Mouse (Mus musculus) c-Kit-positive CD71-positive TER-119-negative erythroid progenitor cells, embryonic 14.5 days (primary cell): ENCODE data around the gene Prdm16.

Source experiments
- DNase-seq: peaks from one replicate; pipeline ENCODE4 v3.0.0-alpha.2; 2013; ENCODE audit warnings: low read depth

Gene Prdm16

GRCm38 (mm10) chr4:154512518-154513090 lies 124.1 kb downstream of the Prdm16 start:
- no peak for DNase-seq

- no peak for DNase-seq
Measured at GRCm38 (mm10) chr4:154511767-154512166, 124.9 kb downstream of the Prdm16 start.

DNA sequence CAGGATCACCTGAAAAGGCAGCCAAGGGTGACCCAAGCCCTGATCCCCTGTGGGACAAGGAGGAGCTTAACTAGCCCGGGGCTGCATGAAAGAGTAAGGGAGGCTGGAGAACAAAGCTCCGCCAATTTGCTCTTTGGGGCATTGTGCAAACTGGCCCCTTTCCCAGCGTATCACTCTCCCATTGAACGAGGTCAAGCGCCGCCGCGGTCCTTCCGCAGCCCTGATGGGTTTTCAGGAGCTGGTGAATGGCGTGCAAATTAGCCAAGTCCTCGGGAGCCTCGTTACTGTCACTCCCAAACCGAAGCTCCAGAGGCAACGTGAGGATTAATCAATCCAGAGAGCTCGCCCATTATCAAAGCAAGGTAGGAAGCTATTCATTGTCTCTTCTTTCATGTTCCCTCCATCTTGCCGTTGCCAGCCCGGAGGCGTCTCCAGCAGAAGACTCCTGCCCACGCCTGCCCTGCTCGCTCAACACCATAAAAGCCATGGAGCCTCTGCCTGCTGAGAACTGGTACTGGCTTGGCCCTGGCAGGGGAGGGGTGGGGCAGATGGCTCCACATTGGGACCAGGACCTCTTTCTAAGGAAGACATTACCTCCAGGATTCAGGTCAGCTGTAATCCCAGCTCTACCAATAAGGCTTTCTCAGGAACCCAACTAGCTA lies 129.8 kb downstream of the Prdm16 start:
- DNase-seq: no peak

GRCm38 (mm10) chr4:154505313-154505712 lies 131.4 kb downstream of the Prdm16 start:
- no peak for DNase-seq

DNA sequence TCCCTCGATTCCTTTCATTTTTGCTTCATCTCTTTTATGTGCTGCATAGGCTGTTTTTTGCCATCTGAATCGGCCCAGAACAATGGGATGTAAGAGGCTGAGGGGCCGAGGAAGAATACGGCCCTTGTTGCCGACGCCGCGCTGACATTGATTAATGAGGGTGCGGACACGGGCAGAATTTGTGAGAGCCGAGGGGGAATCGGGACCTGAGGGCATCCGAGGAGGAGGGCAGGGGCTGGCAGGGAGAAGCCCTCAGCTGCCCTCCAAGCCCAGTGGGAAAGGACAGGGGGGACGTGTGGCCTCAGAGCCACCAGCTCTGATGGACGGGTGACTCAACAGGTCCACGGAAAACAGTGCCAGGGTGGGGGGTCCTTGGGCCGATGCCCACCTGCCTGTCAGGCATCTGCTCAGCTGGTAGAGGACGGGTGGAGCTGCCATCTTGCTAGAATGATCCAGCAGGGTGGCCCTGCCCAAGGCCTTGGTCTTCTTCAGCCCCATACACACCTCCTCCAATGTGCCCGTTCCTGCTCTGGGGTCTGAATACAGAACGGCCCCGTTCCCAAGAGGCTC lies 133.3 kb downstream of the Prdm16 start:
- no peak for DNase-seq

DNA sequence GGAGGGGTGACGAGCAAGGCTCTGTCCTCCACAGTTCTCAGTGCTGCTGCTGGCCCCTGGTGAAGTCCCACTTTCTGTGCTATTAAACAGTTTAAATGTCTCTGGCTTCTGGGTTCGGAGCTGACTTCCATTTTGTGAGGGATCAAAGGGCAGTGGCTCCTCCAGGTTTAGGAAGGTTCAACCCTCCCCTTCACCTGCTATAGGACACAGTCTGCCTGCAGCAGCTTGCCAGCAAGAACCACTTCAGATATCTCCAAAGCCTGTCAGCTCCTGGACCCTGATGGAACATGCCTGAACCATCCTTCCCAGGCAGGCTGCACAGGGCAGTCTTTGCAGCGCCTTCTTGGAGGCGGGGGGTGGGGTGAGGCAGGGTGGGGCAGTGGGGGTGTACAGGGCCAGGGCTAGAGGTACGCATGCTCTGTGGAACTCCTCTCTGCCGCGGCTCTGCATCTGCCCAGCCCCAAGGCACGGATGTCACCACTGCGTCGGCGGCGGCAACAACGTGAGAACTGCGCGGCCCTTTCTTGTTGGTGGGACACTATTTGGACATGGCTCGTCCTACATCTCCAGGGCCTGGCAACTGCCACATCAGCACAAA lies 134.2 kb downstream of the Prdm16 start:
- no peak for DNase-seq

- DNase-seq: no peak
Measured at GRCm38 (mm10) chr4:154500695-154501094, 136.0 kb downstream of the Prdm16 start.

DNA sequence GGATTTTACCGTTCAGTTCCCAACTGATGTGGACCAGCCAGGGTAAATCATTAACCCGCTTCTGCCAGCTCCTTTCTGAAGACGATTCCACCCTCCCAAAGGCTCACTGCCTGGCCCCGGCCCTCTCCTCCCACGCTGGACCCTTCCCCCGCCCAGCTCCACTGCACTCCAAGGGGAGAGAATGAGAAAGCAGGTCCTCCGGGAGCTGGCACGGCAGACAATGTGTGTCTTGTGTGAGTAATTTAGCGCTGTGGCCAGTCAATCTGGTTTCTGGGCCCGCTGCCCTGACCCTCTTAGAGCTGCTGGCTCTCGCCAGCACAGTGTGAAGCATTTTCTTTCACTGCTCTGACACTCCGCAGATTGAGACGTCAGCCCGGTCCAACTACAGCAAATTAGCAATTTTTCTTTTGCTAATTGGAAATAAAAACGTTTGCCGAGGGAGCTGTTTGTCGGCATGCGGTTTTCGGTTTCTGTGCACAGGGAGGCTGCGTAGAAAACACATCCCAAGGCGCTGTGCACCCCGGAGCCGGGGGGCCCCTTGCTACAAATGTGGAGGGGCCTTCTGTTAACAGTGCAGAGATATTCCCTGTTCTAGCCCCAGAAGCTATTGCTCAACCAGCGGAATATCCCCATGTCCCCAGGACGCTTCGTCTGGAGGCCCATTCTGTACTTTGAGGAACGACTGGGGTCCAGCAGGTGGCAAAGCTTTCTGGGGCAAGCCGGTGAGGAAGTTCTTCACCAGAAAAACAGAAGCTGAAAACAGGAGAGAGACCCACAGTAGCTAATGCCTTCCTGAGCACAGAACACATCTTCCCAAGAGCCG lies 136.8 kb downstream of the Prdm16 start:
- no peak for DNase-seq

DNA sequence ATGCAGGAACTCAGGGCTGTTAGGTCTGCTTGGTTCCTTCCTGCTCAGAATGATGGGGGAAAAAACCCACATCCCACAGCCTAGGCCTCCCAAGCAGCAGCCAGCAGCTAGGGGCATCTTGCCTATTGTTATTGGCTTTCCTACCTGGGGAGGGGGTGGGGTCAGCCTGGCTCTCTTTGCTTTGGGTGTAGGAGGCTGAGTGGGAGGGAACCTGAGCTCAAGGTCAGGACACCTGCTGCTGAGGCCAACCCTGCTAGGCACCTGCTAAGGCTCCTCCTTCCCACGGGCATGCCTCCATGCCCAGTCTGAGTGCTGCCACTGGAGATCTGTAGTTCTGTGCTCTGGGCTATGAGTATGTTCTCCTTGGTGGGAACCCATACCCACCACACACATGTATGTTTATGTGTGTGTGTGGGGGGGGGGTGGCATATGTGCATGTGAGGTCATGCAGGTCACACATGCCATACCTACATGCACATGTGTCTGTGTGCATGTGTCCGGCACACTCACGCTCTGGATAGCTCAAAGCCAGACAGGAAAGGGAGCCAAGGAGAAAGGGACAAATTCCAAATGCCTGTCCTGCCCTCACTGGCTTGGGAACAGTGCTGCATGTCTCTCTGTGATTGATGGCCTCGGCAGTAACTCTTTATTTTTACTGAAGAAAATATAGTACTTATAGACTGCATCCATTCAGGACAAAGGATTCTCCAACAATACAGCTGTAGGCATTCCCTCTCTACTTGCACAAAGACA lies 139.1 kb downstream of the Prdm16 start:
- DNase-seq: no peak

- no peak for DNase-seq
Measured at GRCm38 (mm10) chr4:154496991-154497390, 139.7 kb downstream of the Prdm16 start.

GRCm38 (mm10) chr4:154496522-154496921 lies 140.2 kb downstream of the Prdm16 start:
- no peak for DNase-seq

DNA sequence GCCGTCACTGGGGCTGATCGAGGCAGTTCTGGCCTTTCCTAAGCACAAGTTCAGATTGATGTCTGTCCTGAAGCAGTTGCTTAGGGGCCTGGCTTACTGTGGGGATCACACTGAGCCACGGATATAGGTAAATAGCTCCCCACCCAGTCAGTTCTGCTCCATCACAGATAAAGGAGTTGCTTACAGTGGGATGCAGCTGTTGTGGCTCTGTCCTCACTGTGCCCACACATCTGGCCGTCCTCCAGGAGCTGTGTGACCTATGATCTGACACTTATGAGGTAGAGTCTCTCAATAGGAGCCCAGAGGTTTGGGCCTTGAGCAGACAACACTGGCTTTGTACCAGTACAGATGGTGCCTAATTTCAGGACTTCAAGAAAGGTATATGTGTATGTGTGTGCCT lies 142.7 kb downstream of the Prdm16 start:
- DNase-seq: no peak

DNA sequence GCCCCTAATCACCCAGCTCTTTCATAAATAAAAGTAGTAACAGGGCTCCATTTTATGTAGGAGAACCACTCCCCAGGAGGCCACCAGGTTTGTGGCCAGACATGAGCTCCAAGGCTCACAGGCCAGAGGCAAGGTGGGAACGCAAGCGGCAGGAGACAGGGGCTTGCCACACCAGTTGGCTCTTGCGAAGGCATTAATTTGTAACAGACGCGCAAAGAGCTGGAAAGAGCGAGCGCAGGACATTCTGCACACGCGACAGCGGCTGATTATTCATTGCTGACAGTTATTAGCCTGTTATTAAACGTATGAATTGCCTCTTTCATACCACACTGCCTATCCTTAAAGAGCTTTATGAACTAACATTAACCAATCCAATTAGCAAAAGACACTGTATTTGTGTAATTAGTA lies 144.0 kb downstream of the Prdm16 start:
- DNase-seq: no peak

DNA sequence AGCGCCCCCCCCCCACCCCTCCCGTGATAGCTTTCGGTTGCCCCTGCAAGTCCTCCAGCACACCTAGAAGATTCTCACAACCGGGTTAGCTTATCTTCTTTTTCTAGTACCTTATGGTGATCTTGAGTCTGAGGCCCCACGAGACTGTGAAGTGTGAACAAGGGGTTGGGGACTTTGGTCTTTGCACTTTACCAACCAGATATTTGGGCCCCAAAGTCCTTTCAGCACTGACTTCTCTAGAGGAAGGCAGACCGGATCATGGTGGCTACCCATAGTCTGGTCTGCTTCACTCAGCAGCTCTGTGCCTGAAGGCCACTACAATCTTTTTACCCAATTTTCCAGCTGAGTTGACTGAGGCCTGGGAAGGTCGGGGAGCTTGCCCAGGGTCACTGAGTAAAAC lies 144.4 kb downstream of the Prdm16 start:
- no peak for DNase-seq

DNA sequence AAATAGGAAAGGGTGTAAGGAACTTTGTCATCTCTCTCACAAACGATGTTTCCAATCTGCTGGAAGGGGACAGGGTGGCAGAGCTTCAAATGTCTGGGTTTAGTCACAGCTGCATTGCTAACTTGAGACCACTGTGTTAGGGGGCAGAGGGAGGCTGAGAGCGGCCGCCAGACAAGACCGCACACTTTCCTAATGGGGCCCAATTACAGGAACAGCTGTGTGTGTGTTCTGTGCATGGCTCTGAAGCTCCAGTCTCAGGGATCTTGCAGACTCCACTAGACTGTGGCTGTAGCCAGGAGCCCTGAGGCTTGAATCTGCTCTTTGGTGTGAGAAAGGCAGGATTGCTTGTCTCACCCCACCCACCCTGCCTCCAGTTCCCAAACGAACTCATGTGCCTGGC lies 148.6 kb downstream of the Prdm16 start:
- DNase-seq: no peak

GRCm38 (mm10) chr4:154482695-154483094 lies 154.0 kb downstream of the Prdm16 start:
- DNase-seq: no peak

DNA sequence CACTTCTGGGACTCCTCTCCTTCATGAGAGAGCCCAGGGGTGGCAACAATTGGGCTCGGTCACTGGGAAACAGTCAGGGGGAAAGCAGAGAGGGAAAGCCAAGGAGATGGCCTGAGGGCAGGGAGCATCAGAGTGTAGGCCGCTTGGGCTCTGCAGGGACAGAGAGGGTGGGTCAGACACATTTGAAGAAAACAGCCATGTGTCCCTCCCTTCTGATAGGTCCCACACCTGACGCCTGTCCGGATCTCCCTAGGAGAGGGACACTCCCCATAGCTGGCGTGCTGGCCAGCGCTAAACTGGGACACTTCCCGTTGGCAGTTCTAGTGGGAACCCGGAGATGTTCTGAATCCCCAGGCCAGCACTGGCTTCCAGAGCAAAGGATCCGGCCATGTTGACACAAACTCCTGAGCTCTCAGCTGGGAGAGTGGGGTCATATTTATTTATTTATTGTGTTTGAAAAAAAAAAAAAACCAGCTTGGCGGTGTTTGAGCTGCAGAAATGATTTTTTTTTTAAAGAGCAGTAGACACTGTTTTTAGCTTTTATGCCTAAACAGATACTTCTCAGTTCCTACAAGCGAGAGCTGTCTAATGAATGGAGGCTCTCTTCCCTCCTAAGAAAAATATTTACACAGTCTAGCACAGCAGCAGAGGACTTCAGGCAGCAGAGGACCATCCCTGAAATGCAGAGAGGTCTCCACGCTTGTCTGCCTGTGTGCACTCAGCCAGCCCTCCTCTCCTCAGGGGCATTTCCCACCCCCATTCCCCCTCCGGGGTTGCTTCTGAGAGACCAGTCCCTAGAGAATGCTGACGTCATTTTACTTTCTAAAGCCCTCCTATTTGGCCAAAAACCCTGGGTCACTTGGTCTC lies 154.7 kb downstream of the Prdm16 start:
- no peak for DNase-seq

DNA sequence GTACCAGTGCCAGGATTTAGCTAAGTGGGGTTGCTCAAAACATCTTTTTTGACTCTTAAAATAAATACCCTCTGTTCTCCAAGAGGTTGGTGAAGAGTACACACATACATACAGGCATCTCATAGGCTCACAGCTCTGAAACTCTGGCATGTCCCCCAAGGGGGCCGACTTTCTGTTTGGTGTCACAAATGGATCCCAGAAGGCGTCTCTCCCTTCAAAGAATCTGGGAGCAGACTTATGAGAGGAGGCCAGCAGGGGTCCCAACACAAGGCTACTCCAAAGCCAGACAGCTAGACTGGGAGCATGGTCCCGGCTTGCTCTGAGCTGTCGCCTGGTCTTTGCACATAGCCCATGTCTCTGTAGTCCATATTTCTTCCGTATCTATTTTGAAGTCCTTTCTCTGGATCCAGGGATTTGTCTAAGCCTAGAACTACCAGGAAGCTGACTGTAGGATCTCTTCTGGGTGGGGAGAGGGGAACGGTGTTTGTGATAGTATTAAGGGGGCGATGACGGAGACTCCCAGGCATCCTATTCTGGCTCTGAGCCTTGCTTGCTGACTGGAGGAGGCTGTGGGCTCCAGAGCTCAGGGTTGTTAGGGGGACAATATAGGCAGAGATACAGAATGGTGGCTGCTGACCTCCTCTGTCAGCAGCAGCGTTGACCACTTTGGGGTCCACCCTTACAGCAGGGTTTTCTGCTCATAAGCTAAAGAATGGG lies 156.0 kb downstream of the Prdm16 start:
- DNase-seq: no peak

- DNase-seq: no peak
Measured at GRCm38 (mm10) chr4:154480143-154480542, 156.5 kb downstream of the Prdm16 start.
